Mouse (Mus musculus) cerebellum, adult 11 months (tissue): ENCODE results near the gene E030025P04Rik.

ENCODE experiments used
- DNase-seq: peaks from one replicate; pipeline ENCODE4 v3.0.0; 2022

E030025P04Rik gene

DNA sequence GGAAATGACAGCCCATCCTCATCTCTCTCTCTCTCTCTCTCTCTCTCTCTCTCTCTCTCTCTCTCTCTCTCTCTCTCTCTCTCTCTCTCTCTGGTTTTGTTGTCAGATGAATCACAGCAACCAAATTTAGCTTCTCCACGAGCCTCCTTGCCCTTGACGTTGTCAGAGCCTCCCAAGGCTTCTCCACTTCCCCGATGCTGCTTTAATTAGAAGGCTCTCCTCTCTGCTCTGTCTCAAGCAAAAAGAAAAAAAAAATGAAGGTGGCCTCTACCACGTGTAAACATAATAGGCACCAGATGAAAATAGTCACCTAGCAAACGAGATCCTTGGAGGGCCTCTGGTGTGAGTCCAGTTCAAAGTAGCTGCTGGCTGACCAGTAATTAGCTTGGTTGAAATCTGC is 52.3 kb downstream of the E030025P04Rik start:
- DNase-seq: no peak
